Mouse (Mus musculus) G1E-ER4 (cell line): Measurements from ENCODE around the gene Prox1. TPM values are rescaled to one million over a fixed set of nuclear protein-coding genes. Genes with fewer than 3 reads are reported as not detected.

ENCODE experiments used
- GATA1 ChIP-seq: IDR thresholded peaks from one replicate; pipeline ENCODE4 v1.8.0; 2012; ENCODE audit warnings: low read length, inconsistent platforms
- polyA plus RNA-seq: library from polyadenylated mRNA; stranded (reverse); fragments of >175 nt; gene quantifications from 2 replicates; pipeline ENCODE4 v1.2.3, GENCODE M21; 2012

Gene Prox1
- polyA plus RNA-seq, 1 experiment: not detected

DNA sequence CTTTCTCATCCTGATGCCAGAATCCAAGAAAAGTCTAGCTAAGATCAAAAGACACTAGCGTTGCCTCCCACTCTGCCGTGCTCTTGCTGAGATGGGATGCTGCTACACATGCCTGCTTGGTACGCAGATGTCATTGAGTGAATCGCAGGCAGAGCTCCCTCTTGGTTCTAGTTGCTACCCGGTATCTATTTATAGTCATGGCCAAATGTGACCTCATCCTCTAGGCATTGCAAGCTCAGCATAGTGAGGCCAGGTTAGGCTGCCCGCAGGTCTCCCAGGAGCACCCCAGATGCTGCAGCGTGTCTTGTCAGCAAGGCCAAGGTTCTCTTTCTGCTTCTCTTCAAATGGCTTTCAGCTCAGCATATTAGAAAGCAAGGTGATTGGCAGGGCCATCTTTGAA is 84.8 kb downstream of the Prox1 start:
- TF ChIP-seq GATA1: no peak

DNA sequence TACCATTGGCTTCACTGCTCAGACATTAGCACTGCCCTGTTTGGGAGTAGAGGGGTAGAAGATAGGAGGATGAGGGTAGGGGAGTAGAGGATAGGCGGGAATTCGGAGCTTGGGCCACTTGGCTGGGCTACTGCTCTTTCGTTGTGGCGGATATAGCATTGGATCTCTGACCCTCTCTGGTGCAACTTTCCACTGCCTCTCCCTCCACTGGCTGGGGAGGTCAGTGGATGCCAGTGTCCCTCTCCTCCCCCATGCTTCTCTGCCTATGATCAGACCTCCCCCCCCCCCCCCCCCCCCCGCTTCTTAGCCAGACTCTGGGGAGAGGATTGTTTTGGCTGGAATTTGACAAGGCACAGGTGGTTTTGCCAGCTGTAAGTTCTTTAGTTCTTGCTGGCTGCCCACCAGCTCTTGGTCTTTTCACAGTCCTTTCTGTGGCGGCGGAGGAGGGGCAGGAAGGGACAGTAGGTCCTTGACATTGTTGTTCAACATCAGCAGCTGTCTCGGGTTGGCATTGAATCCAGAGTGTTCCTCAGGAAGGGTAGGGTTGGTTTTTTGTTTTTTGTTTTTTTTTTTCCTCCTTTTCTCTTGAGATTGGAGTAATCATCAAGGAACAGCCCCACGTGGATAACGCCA is 90.8 kb downstream of the Prox1 start:
- no peak for TF ChIP-seq GATA1

DNA sequence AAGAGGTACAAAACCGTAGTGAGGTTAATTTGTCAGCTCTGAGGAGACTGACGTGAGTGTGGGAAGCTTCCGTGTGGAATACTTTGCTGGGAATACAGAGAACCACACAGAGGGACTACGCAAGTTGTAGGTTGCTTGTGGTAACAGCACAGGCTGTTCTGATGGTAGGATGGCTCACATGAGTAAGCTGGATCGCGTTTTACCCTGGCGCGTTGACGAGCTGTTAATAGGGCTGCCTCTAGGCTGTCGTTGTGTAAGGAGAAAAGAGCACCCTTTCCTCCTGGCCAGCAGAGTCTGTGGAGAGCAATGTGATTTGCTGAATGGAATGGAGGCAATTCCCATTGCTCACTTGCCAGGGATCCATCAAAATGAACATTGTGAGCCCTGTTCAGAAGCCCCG is 93.9 kb downstream of the Prox1 start:
- TF ChIP-seq GATA1: no peak

Other genes with a start within 250 kb of the Prox1 start
- not detected in 2 replicates for gene Smyd2, start 248.4 kb downstream of the Prox1 start, polyA plus RNA-seq